Mouse (Mus musculus) testis, adult 2 months (tissue): ENCODE data around the gene Tmem30b. TPM values are rescaled to one million over a fixed set of nuclear protein-coding genes. Genes with fewer than 3 reads are reported as not detected.

Experiments
- H3K27ac ChIP-seq: fragments of 200-500 bp; 2 replicates; pipeline ENCODE4 v1.5.1; 2012; ENCODE audit warnings: low read depth, low read length; ENCODE audit not compliant: control insufficient read depth, insufficient read depth
- H3K27me3 ChIP-seq: fragments of 200-500 bp; 2 replicates; pipeline ENCODE4 v1.6.1; 2012; ENCODE audit warnings: mild to moderate bottlenecking, low read length, moderate library complexity; ENCODE audit not compliant: control insufficient read depth, insufficient read depth
- H3K36me3 ChIP-seq: fragments of 200-500 bp; 2 replicates; pipeline ENCODE4 v1.6.1; 2012; ENCODE audit warnings: mild to moderate bottlenecking, low read length; ENCODE audit not compliant: control insufficient read depth, insufficient read depth
- H3K4me1 ChIP-seq: fragments of 200-500 bp; 2 replicates; pipeline ENCODE4 v1.6.1; 2012; ENCODE audit warnings: low read length; ENCODE audit not compliant: control insufficient read depth, insufficient read depth
- H3K4me3 ChIP-seq: fragments of 200-500 bp; 2 replicates; pipeline ENCODE4 v1.5.1; 2012; ENCODE audit warnings: low read depth, mild to moderate bottlenecking, low read length, moderate library complexity, mixed read lengths; ENCODE audit not compliant: control insufficient read depth
- CTCF ChIP-seq: fragments of 200-500 bp; IDR thresholded peaks from 2 replicates; pipeline ENCODE4 v1.5.1; 2012; ENCODE audit warnings: low read depth, mild to moderate bottlenecking, inconsistent platforms, low read length, moderate library complexity; ENCODE audit not compliant: control insufficient read depth, insufficient read depth, insufficient replicate concordance
- POLR2A ChIP-seq: fragments of 200-500 bp; IDR thresholded peaks from 2 replicates; pipeline ENCODE4 v1.6.1; 2012; ENCODE audit warnings: low read depth, mild to moderate bottlenecking, inconsistent platforms, low read length, moderate library complexity; ENCODE audit not compliant: control insufficient read depth
- polyA plus RNA-seq: library from polyadenylated mRNA; depleted of rRNA; stranded (reverse); fragments of >200 nt; gene quantifications from 2 replicates; pipeline ENCODE4 v1.2.3, GENCODE M21; 2012

Tmem30b gene
- polyA plus RNA-seq, 1 experiment: 0.17 TPM

GRCm38 (mm10) chr12:73554155-73554554 is 8.0 kb upstream of the Tmem30b start:
- TF ChIP-seq CTCF (peak; percentile 48; the same call in 1 of the 2 replicates), POLR2A (no peak)

GRCm38 (mm10) chr12:73548259-73548658 is 2.1 kb upstream of the Tmem30b start:
- peaks cover 6% of the 10 kb centered on the region; the same call in 1 of the 2 replicates for H3K27me3 ChIP-seq
- TF ChIP-seq POLR2A (no peak), CTCF (no peak)

More at GRCm38 (mm10) chr12:73554155-73554554, 8.0 kb upstream of the Tmem30b start:
- no peaks in the 10 kb centered on the region for H3K36me3 ChIP-seq
- H3K27me3 ChIP-seq: no peaks in the 10 kb centered on the region
- H3K4me3 ChIP-seq: no peak overlapping the region
- H3K4me1 ChIP-seq: no peaks in the 10 kb centered on the region
- H3K27ac ChIP-seq: no peak overlapping the region

GRCm38 (mm10) chr12:73547646-73548045 is 1.5 kb upstream of the Tmem30b start:
- H3K4me1 ChIP-seq: peaks cover 15% of the 10 kb centered on the region
- no peak overlapping the region for H3K27ac ChIP-seq
- no peak overlapping the region for H3K4me3 ChIP-seq
- TF ChIP-seq CTCF: no peak
- TF ChIP-seq POLR2A: no peak
- H3K36me3 ChIP-seq: no peaks in the 10 kb centered on the region
- H3K27me3 ChIP-seq: peaks cover 6% of the 10 kb centered on the region; the same call in 1 of the 2 replicates

More at GRCm38 (mm10) chr12:73548259-73548658, 2.1 kb upstream of the Tmem30b start:
- Histone ChIP-seq H3K27ac (no peak overlapping the region), H3K36me3 (no peaks in the 10 kb centered on the region), H3K4me1 (peaks cover 15% of the 10 kb centered on the region), H3K4me3 (no peak overlapping the region)

- TF ChIP-seq CTCF: no peak
- no peak for TF ChIP-seq POLR2A
- peak overlapping the region; percentile 71 for H3K4me3 ChIP-seq
- peaks cover 6% of the 10 kb centered on the region; the same call in 1 of the 2 replicates for H3K27me3 ChIP-seq
- no peak overlapping the region for H3K27ac ChIP-seq
- peaks cover 15% of the 10 kb centered on the region for H3K4me1 ChIP-seq
- H3K36me3 ChIP-seq: no peaks in the 10 kb centered on the region
These were observed 513 bp downstream of the Tmem30b start for GRCm38 (mm10) chr12:73545672-73546085.

- TF ChIP-seq CTCF: no peak
- TF ChIP-seq POLR2A: no peak
- Histone ChIP-seq H3K36me3 (no peaks in the 10 kb centered on the region), H3K4me3 (peak overlapping the region; percentile 71), H3K27ac (no peak overlapping the region), H3K27me3 (peaks cover 6% of the 10 kb centered on the region; the same call in 1 of the 2 replicates), H3K4me1 (peaks cover 15% of the 10 kb centered on the region)
These were observed 1.2 kb downstream of the Tmem30b start for GRCm38 (mm10) chr12:73544736-73545671.

- Histone ChIP-seq H3K36me3 (no peaks in the 10 kb centered on the region), H3K4me3 (no peak overlapping the region), H3K27me3 (peaks cover 6% of the 10 kb centered on the region; the same call in 1 of the 2 replicates), H3K27ac (no peak overlapping the region), H3K4me1 (peaks cover 15% of the 10 kb centered on the region)
- TF ChIP-seq CTCF (no peak), POLR2A (no peak)
These were observed 3.0 kb downstream of the Tmem30b start for GRCm38 (mm10) chr12:73543191-73543590.

GRCm38 (mm10) chr12:73540402-73540801 is 5.8 kb downstream of the Tmem30b start:
- H3K36me3 ChIP-seq: no peaks in the 10 kb centered on the region
- peaks cover 11% of the 10 kb centered on the region for H3K4me1 ChIP-seq
- no peak for TF ChIP-seq CTCF
- TF ChIP-seq POLR2A: no peak
- H3K27ac ChIP-seq: no peak overlapping the region
- H3K4me3 ChIP-seq: no peak overlapping the region
- H3K27me3 ChIP-seq: peaks cover 6% of the 10 kb centered on the region; the same call in 1 of the 2 replicates
